Mouse (Mus musculus): ENCODE results near the gene Gatm. TPM values are rescaled to one million over a fixed set of nuclear protein-coding genes. Genes with fewer than 3 reads are reported as not detected.

The Gatm gene
- total RNA-seq, 2 experiments from 2014 or later, result 4.8 to 5.4 TPM

- no peak for DNase-seq (ENCODE audit: low spot score)
Observed at GRCm38 (mm10) chr2:122558317-122558716, 52.8 kb downstream of the Gatm start.

Small RNA genes lying within 50 kb of the gene (microRNA-seq; reads per million reads assigned to microRNA genes)
- 1.7 reads per million for gene Mir147

Other genes with a start within 250 kb of the Gatm start
- gene Shf, start 242.1 kb downstream of the Gatm start, total RNA-seq (2021), result 1 to 10 TPM; 1.7 to 1.9 TPM
- 1 to 10 TPM; 5.5 to 8.2 TPM for gene Slc28a2, start 184.8 kb downstream of the Gatm start, total RNA-seq (2021)
- gene Gm14085, start 126.4 kb downstream of the Gatm start, total RNA-seq (2021), result under 1 TPM; 0.14 to 0.19 TPM
- not detected for gene AA467197, start 25.7 kb upstream of the Gatm start, total RNA-seq (2021)
- 10 to 100 TPM; 13.2 to 14.3 TPM for gene Slc30a4, start 91.4 kb upstream of the Gatm start, total RNA-seq (2021)
- 10 to 100 TPM; 17.5 to 20.0 TPM for gene Bloc1s6, start 127.2 kb upstream of the Gatm start, total RNA-seq (2021)
- 10 to 100 TPM; 39.0 to 42.2 TPM for gene Sqor, start 153.9 kb upstream of the Gatm start, total RNA-seq (2021)

All from gastrocnemius, adult 18-20 months (tissue).